Mouse (Mus musculus) layer of hippocampus, adult 2 months (tissue): ENCODE data around the gene Thsd7b. TPM values are rescaled to one million over a fixed set of nuclear protein-coding genes. Genes with fewer than 3 reads are reported as not detected.
"Not testable (repeated sequence)": the region's sequence is repeated elsewhere in the genome, so short reads cannot be mapped to it uniquely, and the experiment has no call there.

Experiments
- DNase-seq, 2 experiments: peaks; one replicate each; pipeline ENCODE4 v3.0.0; 2022; ENCODE audit warnings: low spot score in 2 of 2
- H3K27ac ChIP-seq: fragments of 200-600 bp; 2 replicates; pipeline ENCODE4 v1.8.1; 2022
- H3K4me3 ChIP-seq: fragments of 200-600 bp; 2 replicates; pipeline ENCODE4 v1.8.1; 2022; ENCODE audit warnings: mild to moderate bottlenecking
- CTCF ChIP-seq: fragments of 200-600 bp; conservative IDR thresholded peaks from 2 replicates; pipeline ENCODE4 v1.8.1; 2022; ENCODE audit warnings: antibody characterized with exemption, mild to moderate bottlenecking, moderate library complexity
- total RNA-seq, 2 experiments: library from RNA; stranded (reverse); gene quantifications; 2 replicates each; pipeline ENCODE4 v1.2.3; 2021

The Thsd7b gene
- total RNA-seq, 2 experiments from 2014 or later, result 16.0 to 17.8 TPM

GRCm38 (mm10) chr1:129963166-129963565, 690.1 kb downstream of the Thsd7b start:
- TF ChIP-seq CTCF, result no peak
- no peak overlapping the region for H3K27ac ChIP-seq
- DNase-seq, result no peak
- H3K4me3 ChIP-seq, result no peak overlapping the region

- not testable (repeated sequence) for H3K27ac ChIP-seq, H3K4me3 ChIP-seq, DNase-seq
Measured at GRCm38 (mm10) chr1:129989247-129989646, 716.1 kb downstream of the Thsd7b start.

GRCm38 (mm10) chr1:129990821-129991220, 717.7 kb downstream of the Thsd7b start:
- TF ChIP-seq CTCF, result no peak

GRCm38 (mm10) chr1:130055012-130055411, 781.9 kb downstream of the Thsd7b start:
- Histone ChIP-seq H3K27ac (no peak overlapping the region), H3K4me3 (no peak overlapping the region)
- no peak for TF ChIP-seq CTCF
- no peak for DNase-seq

More at GRCm38 (mm10) chr1:129990821-129991220, 717.7 kb downstream of the Thsd7b start:
- no peak for DNase-seq
- Histone ChIP-seq H3K4me3 (no peak overlapping the region), H3K27ac (no peak overlapping the region)

- H3K4me3 ChIP-seq, result no peak overlapping the region
- H3K27ac ChIP-seq, result no peak overlapping the region
- DNase-seq, result no peak
- TF ChIP-seq CTCF, result no peak
Measured at GRCm38 (mm10) chr1:130062105-130062504, 789.0 kb downstream of the Thsd7b start.

- no peak overlapping the region for H3K4me3 ChIP-seq
- no peak overlapping the region for H3K27ac ChIP-seq
- peak; percentile 35 for TF ChIP-seq CTCF
- DNase-seq, result no peak
Measured at GRCm38 (mm10) chr1:130066193-130066959, 793.3 kb downstream of the Thsd7b start.

GRCm38 (mm10) chr1:130083788-130084187, 810.7 kb downstream of the Thsd7b start:
- no peak for DNase-seq
- Histone ChIP-seq H3K27ac (peak overlapping the region; percentile 63; the same call in 1 of the 2 replicates), H3K4me3 (no peak overlapping the region)
- TF ChIP-seq CTCF, result no peak

- TF ChIP-seq CTCF, result no peak
- no peak overlapping the region for H3K4me3 ChIP-seq
- H3K27ac ChIP-seq, result peak overlapping the region; percentile 76
- no peak for DNase-seq
Measured at GRCm38 (mm10) chr1:130085207-130085606, 812.1 kb downstream of the Thsd7b start.

GRCm38 (mm10) chr1:130085910-130086309, 812.8 kb downstream of the Thsd7b start:
- H3K4me3 ChIP-seq, result no peak overlapping the region
- peak; percentile 33 to 38 for DNase-seq
- H3K27ac ChIP-seq, result peak overlapping the region; percentile 76
- no peak for TF ChIP-seq CTCF

GRCm38 (mm10) chr1:130099227-130099626, 826.1 kb downstream of the Thsd7b start:
- Histone ChIP-seq H3K4me3 (no peak overlapping the region), H3K27ac (no peak overlapping the region)
- no peak for TF ChIP-seq CTCF
- no peak for DNase-seq

GRCm38 (mm10) chr1:130112580-130113314, 839.6 kb downstream of the Thsd7b start:
- TF ChIP-seq CTCF, result no peak

GRCm38 (mm10) chr1:130113549-130113948, 840.4 kb downstream of the Thsd7b start:
- Histone ChIP-seq H3K4me3 (no peak overlapping the region), H3K27ac (no peak overlapping the region)
- DNase-seq, result no peak
- TF ChIP-seq CTCF, result no peak

More at GRCm38 (mm10) chr1:130112580-130113314, 839.6 kb downstream of the Thsd7b start:
- Histone ChIP-seq H3K4me3 (no peak overlapping the region), H3K27ac (no peak overlapping the region)
- DNase-seq, result no peak

- peak in 1 of 2 experiments; percentile 56 for DNase-seq
- Histone ChIP-seq H3K4me3 (no peak overlapping the region), H3K27ac (peak overlapping the region; percentile 29; the same call in 1 of the 2 replicates)
- no peak for TF ChIP-seq CTCF
Measured at GRCm38 (mm10) chr1:130130901-130131300, 857.8 kb downstream of the Thsd7b start.
